Mouse (Mus musculus) heart, postnatal 0 days (tissue): ENCODE data around the gene Slc26a1.

Experiments used
- CTCF ChIP-seq: IDR thresholded peaks from 2 replicates; pipeline ENCODE4 v1.5.1; 2016; ENCODE audit warnings: antibody characterized with exemption, control low read depth, low read depth
- EP300 ChIP-seq: IDR thresholded peaks from 2 replicates; pipeline ENCODE4 v1.6.1; 2016; ENCODE audit warnings: antibody characterized with exemption, low read depth

- TF ChIP-seq CTCF = no peak
- TF ChIP-seq EP300 = no peak
Observed at GRCm38 (mm10) chr5:108651136-108651720, 24.1 kb downstream of the Slc26a1 start.
